Mouse (Mus musculus): Measurements from ENCODE around the gene Cbx8.

Gene Cbx8

DNA sequence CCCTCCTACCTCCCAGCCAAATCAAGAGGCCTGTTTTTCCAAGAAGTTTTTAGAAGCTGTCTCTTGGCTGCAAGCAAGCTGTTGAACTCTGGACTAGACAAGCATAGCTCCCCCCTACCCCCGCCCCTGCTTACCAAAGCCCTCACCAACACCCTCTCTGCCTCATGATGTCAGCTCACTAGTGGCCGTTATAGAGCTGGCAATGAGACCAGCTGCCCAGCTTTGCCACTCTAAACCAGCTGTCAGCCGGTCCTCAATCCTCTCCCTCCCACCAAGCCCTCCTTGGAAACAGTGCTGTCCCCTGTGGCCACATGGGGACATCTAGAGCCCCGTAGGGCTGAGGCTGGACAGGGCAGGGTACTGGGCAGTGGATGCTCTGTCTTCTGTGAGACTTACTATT, 45.3 kb downstream of the Cbx8 start:
- no peak for DNase-seq (ENCODE audit: low spot score in 2 of 2)

DNA sequence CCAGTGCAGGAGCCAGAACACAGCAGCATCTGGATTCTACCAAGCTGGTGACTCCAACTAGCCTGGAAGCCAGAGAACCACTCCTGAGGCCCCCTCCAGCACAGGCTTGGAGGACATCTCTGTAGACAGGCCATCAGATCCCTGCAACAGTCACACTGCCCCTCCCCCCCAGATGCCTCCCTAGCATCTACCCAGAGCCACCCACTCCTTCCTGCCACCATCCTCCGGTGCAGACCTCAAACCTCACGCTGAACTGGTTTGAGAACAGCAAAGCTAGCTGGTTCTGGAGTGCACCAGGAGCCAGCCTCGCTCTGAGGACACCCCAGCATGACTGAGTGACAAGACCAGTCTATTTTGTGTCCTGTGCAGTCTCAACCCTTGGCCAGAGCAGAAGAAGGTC, 48.0 kb downstream of the Cbx8 start:
- DNase-seq (ENCODE audit: low spot score in 2 of 2), result peak; percentile 77 to 81

DNA sequence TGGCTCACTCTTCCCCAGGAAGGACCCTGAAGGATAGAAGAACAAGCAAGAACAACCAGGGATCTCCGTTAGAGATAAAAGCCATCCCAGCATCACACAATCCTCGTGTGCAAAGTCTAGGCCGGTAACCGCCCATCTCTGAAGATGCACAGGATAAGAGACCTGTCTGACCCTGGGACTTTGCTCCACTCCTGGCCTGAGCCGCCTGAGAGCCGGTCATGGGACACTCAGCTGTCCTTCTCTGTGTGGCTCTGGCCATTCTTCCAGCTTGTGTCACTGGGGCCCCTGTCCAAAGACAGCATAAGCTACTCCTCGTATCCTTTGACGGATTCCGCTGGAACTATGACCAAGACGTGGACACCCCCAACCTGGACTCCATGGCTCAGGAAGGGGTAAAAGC, 52.8 kb downstream of the Cbx8 start, which contains the start of gene Enpp7:
Gene Enpp7, plus strand, starts transcription at position 190 of the 400 bp plus-strand sequence.
- no peak for DNase-seq (ENCODE audit: low spot score in 2 of 2)

Measured in thymus, postnatal 10 days (tissue).